Mouse (Mus musculus): ENCODE results near the gene Gm8050. TPM values are rescaled to one million over a fixed set of nuclear protein-coding genes. Genes with fewer than 3 reads are reported as not detected.

Gm8050 gene
- not detected for total RNA-seq (2023)

GRCm38 (mm10) chr14:6720151-6720550 is at the start of gene Gm8050:
TSS of gene Gm8050 (minus strand) at chr14:6720251.

GRCm38 (mm10) chr14:6742232-6742631 is 22.2 kb upstream of the Gm8050 start, which contains the start of gene Gm3636:
TSS of gene Gm3636 (minus strand) at chr14:6742332.

GRCm38 (mm10) chr14:6684070-6684469 is 36.0 kb downstream of the Gm8050 start, which contains the start of gene Gm10251:
TSS of gene Gm10251 (minus strand) at chr14:6684170.

Other genes starting within 250 kb of the Gm8050 start
- gene Gm8356, start 183.0 kb downstream of the Gm8050 start, total RNA-seq (2023) = not detected
- not detected for gene Gm3629, start 129.6 kb downstream of the Gm8050 start, total RNA-seq (2023)
- not detected for gene Gm3460, start 97.8 kb downstream of the Gm8050 start, total RNA-seq (2023)
- not detected for gene Gm10251, start 36.1 kb downstream of the Gm8050 start, total RNA-seq (2023)
- gene Gm3636, start 22.1 kb upstream of the Gm8050 start, total RNA-seq (2023) = 1.5 TPM
- gene Gm8362, start 54.2 kb upstream of the Gm8050 start, total RNA-seq (2023) = not detected
- not detected for gene Gm3642, start 120.1 kb upstream of the Gm8050 start, total RNA-seq (2023)
- not detected for gene Gm3667, start 169.7 kb upstream of the Gm8050 start, total RNA-seq (2023)